In genomic region chr6:149132311-149133077, GRCm38 (mm10) we compare ENCODE assay signal across 11 mouse cellular contexts. TPM values are rescaled to one million over a fixed set of nuclear protein-coding genes. Genes with fewer than 3 reads are reported as not detected.
DNase-seq lines count a peak whose midpoint lies in the region; ATAC-seq and TF ChIP-seq lines count a peak whose summit lies in the region.
"Had no signal": no experiment of that assay in that cellular context is flagged by ENCODE, and none has a peak within 500 bp of the region (broad histone marks: within the 10 kb centered on the region; RNA-seq: fewer than 3 reads in every experiment).

No protein-coding gene starts in this region.

- peak; percentile 80 for ATAC-seq in forebrain, embryonic 14.5 days

- TF ChIP-seq CTCF in kidney, adult 2 months (conservative IDR thresholded peaks at IDR 0.05; ENCODE audit: insufficient read depth, insufficient read length, low read depth, low read length): peak; percentile 68

- H3K4me2 ChIP-seq in forebrain, embryonic 14.5 days (ENCODE audit: low read length): no peak overlapping the region

- no peaks in the 10 kb centered on the region for H3K4me1 ChIP-seq in forebrain, embryonic 14.5 days (ENCODE audit: control insufficient read depth, insufficient read depth, low read length)
- peaks cover 9% of the 10 kb centered on the region for H3K4me1 ChIP-seq in kidney, adult 2 months (ENCODE audit: control insufficient read depth, insufficient read depth, low read length)

- no peak for TF ChIP-seq POLR2A in kidney, adult 2 months (IDR thresholded peaks at IDR 0.05; ENCODE audit: low read depth, low read length)

- no peak overlapping the region for H3K27ac ChIP-seq in forebrain, embryonic 14.5 days (ENCODE audit: low read depth, low read length)
- peak overlapping the region; percentile 45 for H3K27ac ChIP-seq in kidney, adult 2 months (ENCODE audit: insufficient read depth, low read depth, low read length)

- no peak overlapping the region for H3K9ac ChIP-seq in forebrain, embryonic 14.5 days (ENCODE audit: low read length)

- 26% methylated on average over 5 of the region's 5 CpGs for WGBS in forebrain, embryonic 14.5 days
- WGBS in kidney, adult 2 months: 28% methylated on average over 5 of the region's 5 CpGs

- H3K9me3 ChIP-seq in forebrain, embryonic 14.5 days (replicated peaks; ENCODE audit: control insufficient read depth, low read length): no peaks in the 10 kb centered on the region

- H3K27me3 ChIP-seq in forebrain, embryonic 14.5 days (replicated peaks; ENCODE audit: control insufficient read depth, insufficient read depth, low read length): no peaks in the 10 kb centered on the region
- H3K27me3 ChIP-seq in kidney, adult 2 months (replicated peaks; ENCODE audit: control insufficient read depth, insufficient read depth, low read length): no peaks in the 10 kb centered on the region

- no peaks in the 10 kb centered on the region for H3K36me3 ChIP-seq in forebrain, embryonic 14.5 days (ENCODE audit: control insufficient read depth, insufficient read depth, low read length)
- no peaks in the 10 kb centered on the region for H3K36me3 ChIP-seq in kidney, adult 2 months (ENCODE audit: control insufficient read depth, insufficient read depth, low read length)

- H3K4me3 ChIP-seq in forebrain, embryonic 14.5 days (ENCODE audit: low read depth, low read length): no peak overlapping the region
- H3K4me3 ChIP-seq in kidney, adult 2 months (ENCODE audit: insufficient read depth, low read depth, low read length): no peak overlapping the region

- peak; percentile 40 for DNase-seq in adrenal gland, adult 2 months
- no peak for DNase-seq in adrenal gland, adult 8-10 months
- DNase-seq in B cell, adult 2 months: peak; percentile 67 to 73
- DNase-seq in c-Kit-positive CD71-negative TER-119-negative erythroid progenitor cells, embryonic 14.5 days (ENCODE audit: low read depth): peak; percentile 67
- peak; percentile 86 for DNase-seq in forebrain, embryonic 14.5 days (ENCODE audit: low spot score)
- DNase-seq in kidney, adult 2 months: peak; percentile 77
- peak; percentile 59 for DNase-seq in lung, postnatal 14 days
- DNase-seq in retina, postnatal 7 days (ENCODE audit: low read depth, low spot score): peak; percentile 38

RNA-seq across cellular contexts. Expression of gene Gm10203, which starts 2.5 kb away (rescaled TPM):
- not detected for total RNA-seq in adrenal gland, adult 2 months (2021)
- polyA plus RNA-seq in adrenal gland, adult 2 months (2012; rRNA removed): not detected in 2 replicates
- total RNA-seq in adrenal gland, adult 8-10 months (2022): not detected
- polyA plus RNA-seq in forebrain, embryonic 14.5 days (2014; fragmentation: Nextera tagmentation; extraction: Ambion mirVana): not detected in 2 replicates
- not detected in 2 replicates for polyA plus RNA-seq in kidney, adult 2 months (2012; rRNA removed)
- total RNA-seq: heart, postnatal 36 days had no signal
- polyA plus RNA-seq: C2C12; stomach, embryonic 14.5 days had no signal

RNA-seq across cellular contexts. Expression of gene Etfbkmt, which starts 7.2 kb away (rescaled TPM):
- 10 to 100 TPM; 15.2 to 38.4 TPM for total RNA-seq in adrenal gland, adult 2 months (2021)
- 1.8 and 3.4 TPM in 2 replicates for polyA plus RNA-seq in adrenal gland, adult 2 months (2012; rRNA removed)
- 10 to 100 TPM; 20.6 to 32.3 (median 22.0) TPM for total RNA-seq in adrenal gland, adult 8-10 months (2022)
- 4.3 and 7.0 TPM in 2 replicates for polyA plus RNA-seq in forebrain, embryonic 14.5 days (2014; fragmentation: Nextera tagmentation; extraction: Ambion mirVana)
- polyA plus RNA-seq in kidney, adult 2 months (2012; rRNA removed): 12.5 and 16.1 TPM in 2 replicates

RNA-seq across cellular contexts. Expression of gene Dennd5b, which starts 31.0 kb away (rescaled TPM):
- total RNA-seq in adrenal gland, adult 2 months (2021): 10 to 100 TPM; 13.0 to 14.3 TPM
- polyA plus RNA-seq in adrenal gland, adult 2 months (2012; rRNA removed): 6.9 and 9.6 TPM in 2 replicates
- total RNA-seq in adrenal gland, adult 8-10 months (2022): 10 to 100 TPM; 16.5 to 25.7 (median 20.6) TPM
- polyA plus RNA-seq in forebrain, embryonic 14.5 days (2014; fragmentation: Nextera tagmentation; extraction: Ambion mirVana): 10.9 and 16.9 TPM in 2 replicates
- polyA plus RNA-seq in kidney, adult 2 months (2012; rRNA removed): 6.4 and 6.9 TPM in 2 replicates

RNA-seq across cellular contexts. Expression of gene Amn1, which starts 56.0 kb away (rescaled TPM):
- 10 to 100 TPM; 22.1 to 23.0 TPM for total RNA-seq in adrenal gland, adult 2 months (2021)
- 9.1 and 9.2 TPM in 2 replicates for polyA plus RNA-seq in adrenal gland, adult 2 months (2012; rRNA removed)
- 10 to 100 TPM; 26.3 to 38.3 (median 29.6) TPM for total RNA-seq in adrenal gland, adult 8-10 months (2022)
- 105 and 121 TPM in 2 replicates for polyA plus RNA-seq in forebrain, embryonic 14.5 days (2014; fragmentation: Nextera tagmentation; extraction: Ambion mirVana)
- polyA plus RNA-seq in kidney, adult 2 months (2012; rRNA removed): 7.2 and 9.8 TPM in 2 replicates
